Mouse (Mus musculus) neural tube, postnatal 0 days (tissue): ENCODE measurements around the gene Cebpb. TPM values are rescaled to one million over a fixed set of nuclear protein-coding genes. Genes with fewer than 3 reads are reported as not detected.

Source experiments
- microRNA-seq: library from miRNA; unstranded; fragments of <30 nt; microRNA quantifications from one replicate; pipeline ENCODE4, GENCODE M21; 2016
- polyA plus RNA-seq: library from polyadenylated mRNA; unstranded; fragments of >200 nt; fragmentation: Nextera tagmentation; extraction: Ambion mirVana; gene quantifications from 2 replicates; pipeline ENCODE4 v1.2.1, GENCODE M21; 2015

Cebpb gene
- 7.2 and 11.7 TPM in 2 replicates for polyA plus RNA-seq

GRCm38 (mm10) chr2:167688498-167689451 lies at the start of gene Cebpb:
TSS of gene Cebpb (plus strand) at chr2:167688915.

GRCm38 (mm10) chr2:167661270-167662203 lies 27.2 kb upstream of the Cebpb start, which contains the start of gene Gm20431:
TSS of gene Gm20431 (minus strand) at chr2:167661496.

GRCm38 (mm10) chr2:167689501-167690218 lies 945 bp downstream of the Cebpb start, which contains the start of gene Tmem189:
TSS of gene Tmem189 (minus strand) at chr2:167689822.

Small RNA genes within 50 kb of the gene (microRNA-seq; reads per million reads assigned to microRNA genes)
- gene Gm22355: not detected

Other genes with a start within 250 kb of the Cebpb start
- 67.8 and 74.1 TPM in 2 replicates for gene Rnf114, start 196.3 kb upstream of the Cebpb start, polyA plus RNA-seq
- 22.1 TPM in 2 replicates for gene Spata2, start 196.0 kb upstream of the Cebpb start, polyA plus RNA-seq
- gene Snai1, start 150.7 kb upstream of the Cebpb start, polyA plus RNA-seq: 5.8 and 7.0 TPM in 2 replicates
- gene Ube2v1, start 56.8 kb upstream of the Cebpb start, polyA plus RNA-seq: 365 and 402 TPM in 2 replicates
- gene Gm20431, start 27.4 kb upstream of the Cebpb start, polyA plus RNA-seq: 14.2 and 15.3 TPM in 2 replicates
- 58.8 and 61.4 TPM in 2 replicates for gene Tmem189, start 907 bp downstream of the Cebpb start, polyA plus RNA-seq
- gene Ptpn1, start 243.1 kb downstream of the Cebpb start, polyA plus RNA-seq: 50.5 and 53.3 TPM in 2 replicates